Mouse (Mus musculus) skeletal muscle tissue, adult 2 months (tissue): ENCODE measurements around the gene Serpinh1.
A peak's percentile ranks its signal among the peaks of the same experiment; 100 is the strongest.

Experiments
- DNase-seq: peaks from one replicate; pipeline ENCODE4 v3.0.0-alpha.2; 2012; ENCODE audit warnings: low read depth, low spot score

The Serpinh1 gene

GRCm38 (mm10) chr7:99326128-99326527 lies 26.9 kb downstream of the Serpinh1 start:
- DNase-seq: no peak

- DNase-seq: no peak
These were observed 28.2 kb downstream of the Serpinh1 start for GRCm38 (mm10) chr7:99324810-99325209.

DNA sequence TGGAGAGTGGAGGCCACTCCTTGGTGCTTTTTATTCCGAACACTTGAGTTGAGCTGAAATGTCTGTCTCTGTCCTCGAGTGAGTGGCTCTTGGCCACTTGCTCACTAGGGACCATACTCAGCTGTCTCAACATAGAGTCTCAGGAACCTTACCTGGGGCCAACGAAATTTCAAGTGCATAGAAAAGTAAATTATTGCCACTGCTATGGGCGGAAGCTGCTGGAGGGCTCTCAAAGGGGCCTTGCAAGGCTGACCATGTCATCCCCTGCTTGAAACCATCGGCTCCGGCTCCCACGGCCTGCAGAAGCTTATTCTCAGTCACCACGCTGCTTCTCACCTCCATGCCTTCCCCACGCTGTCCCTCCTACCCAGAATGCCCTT lies 29.7 kb downstream of the Serpinh1 start:
- DNase-seq: no peak

- no peak for DNase-seq
These were observed 30.2 kb downstream of the Serpinh1 start for GRCm38 (mm10) chr7:99322691-99323320.

GRCm38 (mm10) chr7:99320524-99320923 lies 32.5 kb downstream of the Serpinh1 start:
- no peak for DNase-seq

DNA sequence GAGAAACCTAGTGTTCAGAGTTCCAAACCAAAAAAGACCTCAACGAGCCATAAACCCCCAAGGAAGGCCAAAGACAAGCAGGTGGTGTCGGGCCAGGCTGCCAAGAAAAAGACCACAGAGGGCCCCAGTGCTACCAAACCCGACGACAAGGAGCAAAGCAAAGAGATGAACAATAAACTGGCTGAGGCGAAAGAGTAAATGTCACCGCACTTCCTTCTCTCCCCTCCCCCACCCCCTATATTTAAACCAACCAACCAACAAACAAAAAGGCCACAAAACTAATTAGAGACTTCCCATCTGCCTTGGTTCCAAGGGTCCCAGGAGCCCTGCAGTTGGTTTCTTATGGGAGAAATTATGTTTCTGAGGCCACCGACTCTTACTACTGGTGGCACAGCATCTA lies 35.6 kb downstream of the Serpinh1 start:
- no peak for DNase-seq

- DNase-seq: no peak
These were observed 36.8 kb downstream of the Serpinh1 start for GRCm38 (mm10) chr7:99316207-99316606.

DNA sequence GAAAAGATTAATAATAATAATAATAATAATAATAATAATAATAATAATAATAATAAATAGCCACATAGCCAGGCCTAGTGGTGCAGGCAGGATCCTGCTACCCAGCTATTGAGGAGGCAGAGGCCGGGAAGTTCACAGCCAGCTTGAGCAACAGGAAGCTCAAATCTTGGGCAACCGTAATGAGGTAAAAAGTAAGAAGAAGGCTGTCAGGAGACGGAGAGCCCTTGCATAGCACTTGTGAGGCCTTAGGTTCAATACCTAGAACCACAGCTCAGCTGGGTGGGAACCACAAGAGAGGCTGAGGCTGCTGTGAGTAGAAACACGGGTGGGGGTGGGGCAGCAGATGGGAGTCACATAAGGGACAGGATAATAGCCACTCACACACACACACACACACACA lies 38.5 kb downstream of the Serpinh1 start:
- DNase-seq: no peak

- no peak for DNase-seq
These were observed 39.8 kb downstream of the Serpinh1 start for GRCm38 (mm10) chr7:99313253-99313652.

DNA sequence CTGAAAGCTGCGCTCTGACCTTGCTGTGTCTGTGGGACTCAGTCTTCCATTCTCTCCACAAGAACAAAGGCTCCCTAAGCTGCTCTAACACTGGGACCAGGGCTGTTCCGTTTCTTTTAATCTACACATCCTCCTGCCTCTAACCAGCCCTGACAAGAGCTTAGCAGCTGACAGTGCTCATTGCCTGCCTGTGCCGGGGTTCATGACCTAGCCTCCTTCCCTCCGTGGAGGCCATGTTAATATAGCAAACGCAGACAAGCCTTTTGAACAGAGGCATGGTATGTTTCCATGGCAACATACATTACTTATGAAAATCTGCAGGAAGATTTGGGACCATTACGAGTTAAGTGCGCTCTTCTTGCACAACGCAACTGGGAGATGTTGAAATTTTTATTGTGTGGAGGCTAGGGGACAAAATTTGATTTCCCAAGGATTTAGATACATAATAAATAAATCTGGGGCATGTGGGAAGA lies 40.3 kb downstream of the Serpinh1 start:
- no peak for DNase-seq

DNA sequence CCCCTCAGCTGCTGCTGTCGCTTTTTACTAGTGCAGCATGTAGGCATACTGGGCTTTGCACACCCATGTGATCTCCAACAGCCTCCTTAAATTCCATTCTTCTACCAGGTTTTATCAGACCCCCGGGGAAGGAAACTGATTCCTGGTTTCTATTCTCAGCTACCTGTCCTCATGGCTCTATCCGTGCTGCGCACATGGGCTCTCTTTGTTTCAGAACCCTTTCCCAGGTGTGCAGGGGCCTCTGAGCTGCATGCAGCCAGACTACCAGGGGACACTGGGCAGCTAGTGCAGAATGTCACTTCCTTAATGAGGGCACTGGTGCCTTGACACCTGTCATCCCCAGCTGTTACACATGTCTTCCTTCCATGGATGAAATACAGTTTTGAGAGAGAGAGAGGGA lies 41.0 kb downstream of the Serpinh1 start:
- no peak for DNase-seq

DNA sequence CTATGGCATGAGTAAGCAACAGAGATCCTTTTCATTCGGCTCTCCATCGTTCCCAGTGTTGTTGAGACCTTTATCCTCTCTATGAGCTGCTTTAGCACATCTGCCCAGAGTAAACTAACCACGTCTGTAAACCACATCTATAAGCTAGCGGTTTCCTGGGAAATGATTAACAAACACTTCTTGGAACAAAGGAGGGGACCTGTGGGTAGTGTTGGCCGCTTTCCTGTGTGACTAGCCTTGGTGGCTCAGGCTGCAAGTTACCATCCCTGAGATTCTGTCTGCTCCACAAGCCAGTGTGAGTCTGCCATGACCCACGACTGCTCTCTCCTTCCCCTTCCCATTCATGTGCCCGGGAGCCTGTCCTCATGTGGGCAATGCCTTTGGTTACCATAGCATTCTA lies 41.6 kb downstream of the Serpinh1 start:
- no peak for DNase-seq

DNA sequence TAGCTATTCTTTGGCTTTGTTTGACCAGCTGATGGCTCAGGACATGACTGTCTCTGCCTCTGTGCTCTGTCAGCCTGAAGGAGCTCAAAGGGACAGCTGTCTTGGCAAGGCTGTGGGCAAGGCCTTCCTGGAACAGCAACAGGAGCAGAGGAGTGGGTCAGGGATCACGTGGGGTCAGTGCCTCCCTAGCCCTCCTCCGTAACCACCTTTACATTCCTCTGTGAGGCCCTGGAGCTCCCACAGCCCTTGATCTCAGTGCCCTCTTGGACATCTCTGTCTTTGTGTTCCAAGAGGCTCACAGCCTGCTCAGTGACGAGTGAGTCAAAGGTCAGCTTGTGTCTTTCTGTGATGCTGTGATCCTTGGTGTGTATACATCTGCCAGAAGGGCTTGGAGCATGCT lies 46.4 kb downstream of the Serpinh1 start:
- no peak for DNase-seq

- DNase-seq: no peak
These were observed 47.4 kb downstream of the Serpinh1 start for GRCm38 (mm10) chr7:99305688-99306087.

- peak; percentile 81 for DNase-seq
These were observed 48.1 kb downstream of the Serpinh1 start for GRCm38 (mm10) chr7:99304949-99305372.

DNA sequence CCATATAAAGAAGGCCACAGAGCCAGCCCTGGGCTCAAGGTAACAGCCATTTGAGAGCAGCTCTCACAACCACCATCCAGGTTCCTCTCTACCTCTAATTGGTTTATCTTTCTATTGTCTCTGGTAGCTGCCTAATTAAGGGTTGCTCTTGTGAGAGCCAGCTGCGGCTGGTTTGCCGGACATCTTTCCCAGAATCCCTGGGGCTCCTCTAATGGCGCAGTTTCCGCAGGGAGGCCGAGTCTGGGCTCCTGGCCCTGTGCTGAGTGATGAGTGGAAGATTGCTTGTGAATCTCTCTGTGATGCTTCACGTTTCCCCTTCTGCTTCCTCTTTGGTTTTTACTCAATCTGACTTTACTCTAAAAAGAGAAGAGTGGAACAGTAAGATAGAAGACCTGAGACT lies 49.0 kb downstream of the Serpinh1 start:
- DNase-seq: no peak

- DNase-seq: no peak
These were observed 52.3 kb downstream of the Serpinh1 start for GRCm38 (mm10) chr7:99300650-99301175.
